ENCODE assay signal across 10 mouse cellular contexts in genomic region chr2:168518256-168518659, GRCm38 (mm10).
DNase-seq lines count a peak whose midpoint lies in the region; ATAC-seq and TF ChIP-seq lines count a peak whose summit lies in the region.
"Had no signal": no experiment of that assay in that cellular context is flagged by ENCODE, and none has a peak within 500 bp of the region (broad histone marks: within the 10 kb centered on the region; RNA-seq: fewer than 3 reads in every experiment).

No protein-coding gene starts in this region.

- no peak overlapping the region for H3K9ac ChIP-seq in forebrain, embryonic 16.5 days (replicated peaks; ENCODE audit: low read depth, low read length)
- H3K9ac ChIP-seq: kidney, embryonic 15.5 days; liver, embryonic 13.5 days had no signal

- 66% methylated on average over 15 of the region's 15 CpGs for WGBS in kidney, adult 2 months
- WGBS in forebrain, embryonic 16.5 days = 68% methylated on average over 15 of the region's 15 CpGs

- H3K9me3 ChIP-seq in forebrain, embryonic 16.5 days (ENCODE audit: control insufficient read depth, low read length) = no peaks in the 10 kb centered on the region
- H3K9me3 ChIP-seq: kidney, embryonic 15.5 days; liver, embryonic 13.5 days had no signal

- TF ChIP-seq POLR2A in kidney, adult 2 months (IDR thresholded peaks at IDR 0.05; ENCODE audit: low read depth, low read length) = no peak

- peak; percentile 14 for DNase-seq in kidney, adult 2 months
- DNase-seq in kidney, adult 8-10 months = no peak
- peak; percentile 72 for DNase-seq in adipocyte (ENCODE audit: low spot score)
- DNase-seq in gastrocnemius, adult 8-10 months (ENCODE audit: low spot score in 2 of 2) = peak; percentile 82 to 88
- peak; percentile 68 for DNase-seq in lung, postnatal 36 days
- DNase-seq in frontal cortex, postnatal 25 days (ENCODE audit: low spot score in 2 of 2) = no peak
- no peak for DNase-seq in right cerebral cortex, adult 2 months (ENCODE audit: low spot score in 2 of 2)
- DNase-seq: liver, embryonic 13.5 days had no signal

- no peak for ATAC-seq in forebrain, embryonic 16.5 days

- H3K4me3 ChIP-seq in kidney, adult 2 months (ENCODE audit: insufficient read depth, low read depth, low read length) = no peak overlapping the region
- H3K4me3 ChIP-seq in forebrain, embryonic 16.5 days (replicated peaks; ENCODE audit: low read length) = no peak overlapping the region
- H3K4me3 ChIP-seq: kidney, embryonic 15.5 days; liver, embryonic 13.5 days had no signal

- no peaks in the 10 kb centered on the region for H3K27me3 ChIP-seq in kidney, adult 2 months (replicated peaks; ENCODE audit: control insufficient read depth, insufficient read depth, low read length)
- H3K27me3 ChIP-seq in forebrain, embryonic 16.5 days (replicated peaks; ENCODE audit: control insufficient read depth, insufficient read depth, low read length) = no peaks in the 10 kb centered on the region
- H3K27me3 ChIP-seq: liver, embryonic 13.5 days had no signal

- TF ChIP-seq CTCF in kidney, adult 2 months (conservative IDR thresholded peaks at IDR 0.05; ENCODE audit: insufficient read depth, insufficient read length, low read depth, low read length) = no peak

- H3K4me2 ChIP-seq in forebrain, embryonic 16.5 days (ENCODE audit: low read length) = no peak overlapping the region
- H3K4me2 ChIP-seq: kidney, embryonic 15.5 days; liver, embryonic 13.5 days had no signal

- H3K4me1 ChIP-seq in kidney, adult 2 months (ENCODE audit: control insufficient read depth, insufficient read depth, low read length) = no peaks in the 10 kb centered on the region
- H3K4me1 ChIP-seq in forebrain, embryonic 16.5 days (replicated peaks; ENCODE audit: control insufficient read depth, insufficient read depth, low read length) = no peaks in the 10 kb centered on the region
- H3K4me1 ChIP-seq: liver, embryonic 13.5 days had no signal

- no peaks in the 10 kb centered on the region for H3K36me3 ChIP-seq in kidney, adult 2 months (ENCODE audit: control insufficient read depth, insufficient read depth, low read length)
- H3K36me3 ChIP-seq in forebrain, embryonic 16.5 days (ENCODE audit: control insufficient read depth, insufficient read depth) = no peaks in the 10 kb centered on the region
- H3K36me3 ChIP-seq: kidney, embryonic 15.5 days; liver, embryonic 13.5 days had no signal

- H3K27ac ChIP-seq in kidney, adult 2 months (ENCODE audit: insufficient read depth, low read depth, low read length) = no peak overlapping the region
- no peak overlapping the region for H3K27ac ChIP-seq in forebrain, embryonic 16.5 days (ENCODE audit: low read length)
- H3K27ac ChIP-seq: kidney, embryonic 15.5 days; liver, embryonic 13.5 days had no signal

Comparison
In these comparisons a context has a peak if more than half of its experiments do, and no peak if none do; other contexts are left out.
1. DNase-seq: peak in kidney, adult 2 months (single experiment), adipocyte (single experiment), gastrocnemius, adult 8-10 months (2 of 2) and lung, postnatal 36 days (single experiment); none in kidney, adult 8-10 months (0 of 2), frontal cortex, postnatal 25 days (0 of 2) and right cerebral cortex, adult 2 months (0 of 2).